Mouse (Mus musculus) lung, embryonic 14.5 days (tissue): ENCODE measurements at regions not wholly inside any gene's neighbourhood (a gene's known extent, or its start where the extent isn't known, plus 50 kb on each side); places are given as distances from the start of the nearest gene placed in this dataset.

Source experiments
- ATAC-seq: fragments of 200-750 bp; cut with Nextera tagmentation; 2 replicates; pipeline ENCODE4 v1.8.0; 2017; ENCODE audit warnings: mild to moderate bottlenecking, moderate TSS enrichment, moderate library complexity; ENCODE audit not compliant: insufficient read depth
- DNase-seq: peaks from one replicate; pipeline ENCODE4 v3.0.0-alpha.2; 2015
- H3K27ac ChIP-seq: fragments of 300-500 bp; sonication (generic); 2 replicates; pipeline ENCODE4 v1.5.1; 2014; ENCODE audit warnings: low read depth, mild to moderate bottlenecking, moderate library complexity
- H3K27me3 ChIP-seq: fragments of 300-500 bp; sonication (generic); 2 replicates; pipeline ENCODE4 v1.6.1; 2014; ENCODE audit warnings: low read length, control low read depth; ENCODE audit not compliant: insufficient read depth
- H3K36me3 ChIP-seq: fragments of 300-500 bp; sonication (generic); 2 replicates; pipeline ENCODE4 v1.6.1; 2014; ENCODE audit warnings: control low read depth; ENCODE audit not compliant: insufficient read depth
- H3K4me1 ChIP-seq: fragments of 300-500 bp; sonication (generic); 2 replicates; pipeline ENCODE4 v1.6.1; 2014; ENCODE audit warnings: antibody characterized with exemption, control low read depth; ENCODE audit not compliant: insufficient read depth
- H3K4me2 ChIP-seq: fragments of 300-500 bp; sonication (generic); 2 replicates; pipeline ENCODE4 v1.6.1; 2014; ENCODE audit warnings: mild to moderate bottlenecking
- H3K4me3 ChIP-seq: fragments of 300-500 bp; sonication (generic); 2 replicates; pipeline ENCODE4 v1.5.1; 2014; ENCODE audit warnings: low read depth, low read length
- H3K9ac ChIP-seq: fragments of 300-500 bp; sonication (generic); 2 replicates; pipeline ENCODE4 v1.6.1; 2014
- H3K9me3 ChIP-seq: fragments of 300-500 bp; sonication (generic); 2 replicates; pipeline ENCODE4 v1.6.1; 2016; ENCODE audit warnings: low read depth, low read length, control low read depth
- CTCF ChIP-seq: IDR thresholded peaks from 2 replicates; pipeline ENCODE4 v1.5.1; 2016; ENCODE audit warnings: antibody characterized with exemption, low read depth
- WGBS: fragments of 180-500 bp; shearing (Covaris S2); extraction: QIAGEN DNeasy Blood & Tissue Kit; methylation state at CpG from one replicate; pipeline ENCODE4 v1.1.7; 2014; 5-methylcytosine and 5-hydroxymethylcytosine counted together

DNA sequence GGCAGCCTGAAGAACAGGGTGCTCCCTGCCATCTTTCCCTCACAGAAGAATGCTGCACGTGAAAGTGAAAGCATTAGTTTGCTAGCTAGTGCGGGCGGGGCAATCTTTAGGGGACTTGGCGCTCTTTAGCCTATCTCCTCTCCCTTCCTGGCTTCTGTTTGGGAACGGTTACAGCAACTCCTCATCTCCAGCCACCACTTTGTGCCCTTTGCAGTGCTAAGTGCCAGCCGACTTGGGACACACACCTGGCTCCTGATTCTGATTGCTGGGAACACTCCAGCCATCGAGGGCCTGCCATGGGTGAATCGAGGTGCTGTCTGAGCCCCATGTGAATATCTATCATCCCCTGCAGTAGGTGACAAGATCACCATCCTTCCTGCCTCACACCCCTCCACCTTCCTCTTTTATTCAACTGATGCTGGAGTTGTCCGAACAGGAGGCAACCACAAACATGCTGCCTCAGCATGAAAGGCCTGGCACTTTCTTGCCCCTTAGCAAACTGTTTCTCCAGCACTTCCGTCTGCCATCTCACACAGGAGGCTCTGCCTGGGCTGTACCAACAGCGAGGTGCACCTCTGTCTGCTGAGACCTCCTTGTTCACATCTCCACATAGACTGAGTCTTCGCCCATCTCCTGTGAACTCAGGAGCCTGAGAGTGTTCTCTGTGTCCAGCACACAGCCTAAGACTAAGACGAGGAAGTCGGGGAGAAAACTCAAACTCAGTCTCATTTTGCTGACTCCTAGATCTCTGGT, 66.2 kb upstream of the Glrp1 start:
- ATAC-seq (no peak), DNase-seq (peak; percentile 29)
- no peak for TF ChIP-seq CTCF
- H3K4me1 ChIP-seq, result no peaks in the 10 kb centered on the region
- no peaks in the 10 kb centered on the region for H3K36me3 ChIP-seq
- peak overlapping the region; percentile 9 for H3K27ac ChIP-seq
- H3K4me3 ChIP-seq, result no peak overlapping the region
- H3K9ac ChIP-seq, result no peak overlapping the region
- peak overlapping the region; percentile 27 for H3K4me2 ChIP-seq
- H3K27me3 ChIP-seq, result no peaks in the 10 kb centered on the region
- H3K9me3 ChIP-seq, result no peaks in the 10 kb centered on the region
- WGBS, result 46% methylated on average over 14 of the region's 14 CpGs

DNA sequence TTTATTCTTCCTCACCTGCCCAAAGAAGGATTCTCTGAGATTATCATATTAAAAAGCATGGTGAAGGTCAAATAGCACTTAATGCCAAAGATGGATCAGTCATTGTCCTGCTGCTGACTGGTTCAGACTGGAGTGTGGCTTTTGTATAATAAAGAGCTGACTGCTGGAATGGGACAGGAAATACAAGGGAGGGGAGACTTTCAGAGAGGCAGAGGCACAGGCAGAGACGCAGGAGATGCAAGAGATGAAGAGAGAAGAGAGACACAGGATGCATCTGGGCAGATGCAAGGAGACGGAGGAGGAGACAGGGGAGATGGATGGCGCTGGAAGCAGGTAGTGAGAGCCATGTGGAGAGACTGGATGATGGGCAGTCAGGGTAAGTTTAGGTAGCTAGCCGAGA, 65.4 kb upstream of the Glrp1 start:
- WGBS, result 44% methylated on average over 4 of the region's 4 CpGs
- Histone ChIP-seq H3K4me1 (no peaks in the 10 kb centered on the region), H3K4me3 (no peak overlapping the region), H3K27me3 (no peaks in the 10 kb centered on the region), H3K36me3 (no peaks in the 10 kb centered on the region), H3K4me2 (peak overlapping the region; percentile 27; the same call in 1 of the 2 replicates), H3K9ac (no peak overlapping the region), H3K9me3 (no peaks in the 10 kb centered on the region), H3K27ac (no peak overlapping the region)
- DNase-seq, result no peak
- ATAC-seq, result no peak
- no peak for TF ChIP-seq CTCF

GRCm38 (mm10) chr1:88572161-88572560, 62.3 kb upstream of the Glrp1 start:
- WGBS, result 91% methylated on average over 13 of the region's 13 CpGs

DNA sequence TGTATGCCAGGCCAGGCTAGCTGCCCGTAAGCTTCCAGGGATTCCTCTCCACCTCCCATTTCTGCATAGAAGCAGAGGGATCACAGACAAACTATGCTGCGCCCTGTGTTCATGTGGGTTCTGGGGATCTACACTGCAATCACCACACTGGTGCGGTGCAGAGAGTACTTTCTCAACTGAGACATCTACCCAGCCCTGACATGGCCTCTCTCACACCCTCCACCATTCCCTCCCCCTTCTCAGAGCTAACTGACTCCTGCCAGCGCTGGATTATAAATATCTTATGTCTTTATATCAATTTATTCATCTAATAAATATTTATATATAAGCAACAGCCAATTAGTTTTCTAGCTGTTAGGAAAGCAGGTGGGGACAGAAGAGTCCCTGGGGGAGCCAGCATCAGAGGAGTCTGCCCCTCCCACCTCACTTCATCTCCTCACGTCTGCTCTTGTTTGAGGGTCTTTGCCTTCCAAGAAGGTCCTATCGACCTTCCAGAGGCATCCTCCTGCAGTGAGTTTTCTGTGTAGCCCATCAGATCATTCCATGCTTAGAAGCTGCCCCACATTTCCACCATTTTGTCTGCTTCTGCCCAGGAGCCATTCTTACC, 58.7 kb upstream of the Glrp1 start:
- no peaks in the 10 kb centered on the region for H3K27me3 ChIP-seq
- TF ChIP-seq CTCF, result no peak
- no peak for DNase-seq
- H3K27ac ChIP-seq, result no peak overlapping the region
- H3K4me1 ChIP-seq, result no peaks in the 10 kb centered on the region
- ATAC-seq, result no peak
- H3K9me3 ChIP-seq, result no peaks in the 10 kb centered on the region
- H3K9ac ChIP-seq, result no peak overlapping the region
- no peak overlapping the region for H3K4me3 ChIP-seq
- no peaks in the 10 kb centered on the region for H3K36me3 ChIP-seq
- WGBS, result 64% methylated on average over 6 of the region's 6 CpGs
- no peak overlapping the region for H3K4me2 ChIP-seq

More at GRCm38 (mm10) chr1:88572161-88572560, 62.3 kb upstream of the Glrp1 start:
- ATAC-seq (no peak), DNase-seq (no peak)
- no peak for TF ChIP-seq CTCF
- H3K9ac ChIP-seq, result no peak overlapping the region
- H3K27ac ChIP-seq, result no peak overlapping the region
- H3K36me3 ChIP-seq, result no peaks in the 10 kb centered on the region
- H3K9me3 ChIP-seq, result no peaks in the 10 kb centered on the region
- no peak overlapping the region for H3K4me2 ChIP-seq
- H3K4me3 ChIP-seq, result no peak overlapping the region
- no peaks in the 10 kb centered on the region for H3K27me3 ChIP-seq
- H3K4me1 ChIP-seq, result no peaks in the 10 kb centered on the region

- no peak overlapping the region for H3K27ac ChIP-seq
- 79% methylated on average over 1 of the region's 1 CpGs for WGBS
- no peak for TF ChIP-seq CTCF
Observed at GRCm38 (mm10) chr1:88567198-88567597, 57.3 kb upstream of the Glrp1 start.

DNA sequence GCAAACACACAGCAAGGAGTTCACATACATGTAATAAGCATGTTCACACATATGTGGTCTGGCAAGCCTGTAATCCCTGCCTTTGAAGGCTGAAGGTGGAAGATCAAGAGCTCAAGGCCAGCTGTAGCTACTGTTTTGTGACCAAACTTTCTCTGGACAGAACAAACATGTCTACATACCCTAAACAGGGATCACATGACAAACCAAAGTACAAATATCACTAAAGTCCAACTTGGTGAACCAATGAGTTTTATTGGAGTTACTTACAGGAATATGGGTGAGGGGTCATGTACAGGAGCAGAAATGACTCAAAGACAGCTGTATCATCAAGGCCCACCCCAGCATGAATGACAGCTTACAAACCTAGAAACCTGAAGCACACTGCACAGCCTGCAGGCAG, 56.6 kb upstream of the Glrp1 start:
- Histone ChIP-seq H3K36me3 (no peaks in the 10 kb centered on the region), H3K9me3 (no peaks in the 10 kb centered on the region), H3K9ac (no peak overlapping the region), H3K27ac (no peak overlapping the region), H3K4me2 (no peak overlapping the region), H3K27me3 (no peaks in the 10 kb centered on the region), H3K4me1 (no peaks in the 10 kb centered on the region), H3K4me3 (no peak overlapping the region)
- DNase-seq (no peak), ATAC-seq (no peak)
- TF ChIP-seq CTCF, result no peak

More at GRCm38 (mm10) chr1:88567198-88567597, 57.3 kb upstream of the Glrp1 start:
- Histone ChIP-seq H3K4me3 (no peak overlapping the region), H3K4me2 (no peak overlapping the region), H3K9me3 (no peaks in the 10 kb centered on the region), H3K9ac (no peak overlapping the region), H3K36me3 (no peaks in the 10 kb centered on the region), H3K27me3 (no peaks in the 10 kb centered on the region), H3K4me1 (no peaks in the 10 kb centered on the region)
- DNase-seq (no peak), ATAC-seq (no peak)

- Histone ChIP-seq H3K4me3 (no peak overlapping the region), H3K9me3 (no peaks in the 10 kb centered on the region), H3K36me3 (no peaks in the 10 kb centered on the region), H3K27ac (no peak overlapping the region), H3K4me2 (no peak overlapping the region), H3K9ac (no peak overlapping the region), H3K4me1 (peaks cover 6% of the 10 kb centered on the region; the same call in 1 of the 2 replicates), H3K27me3 (no peaks in the 10 kb centered on the region)
- 47% methylated on average over 4 of the region's 4 CpGs for WGBS
- peak; percentile 53 for DNase-seq
- TF ChIP-seq CTCF, result no peak
- no peak for ATAC-seq
Observed at GRCm38 (mm10) chr1:88564825-88565224, 55.0 kb upstream of the Glrp1 start.
